Mouse (Mus musculus) liver, adult 2 months (tissue): ENCODE data around the gene Sufu.

Experiments
- CTCF ChIP-seq: fragments of 200-500 bp; IDR thresholded peaks from 2 replicates; pipeline ENCODE4 v1.5.1; 2011; ENCODE audit warnings: low read depth, low read length, control low read depth
- POLR2A ChIP-seq: fragments of 200-500 bp; IDR thresholded peaks from 2 replicates; pipeline ENCODE4 v1.6.1; 2011; ENCODE audit warnings: low read length, control low read depth; ENCODE audit not compliant: insufficient read depth; ENCODE audit errors: extremely low read depth

GRCm38 (mm10) chr19:46455032-46455431, 58.3 kb downstream of the Sufu start:
- TF ChIP-seq POLR2A (no peak), CTCF (no peak)
